Mouse (Mus musculus) ES-CJ7 (cell line): ENCODE measurements around the gene Slc25a1.

Experiments
- DNase-seq: peaks from one replicate; pipeline ENCODE4 v3.0.0; 2011; ENCODE audit warnings: low read depth, low spot score

The Slc25a1 gene

GRCm38 (mm10) chr16:17921325-17922162 is 6.5 kb downstream of the Slc25a1 start:
- peak; percentile 98 for DNase-seq

GRCm38 (mm10) chr16:17920586-17920985 is 7.4 kb downstream of the Slc25a1 start:
- DNase-seq = no peak

GRCm38 (mm10) chr16:17914307-17915249 is 13.4 kb downstream of the Slc25a1 start, which contains the start of gene Gsc2:
Gsc2 (minus strand) TSS chr16:17915059.
- peak; percentile 62 for DNase-seq

- DNase-seq = peak; percentile 95
Observed at GRCm38 (mm10) chr16:17911052-17911595, 16.9 kb downstream of the Slc25a1 start, which contains the start of gene Ess2. Ess2 (minus strand) TSS chr16:17911348.

- no peak for DNase-seq
Observed at GRCm38 (mm10) chr16:17898462-17898861, 29.6 kb downstream of the Slc25a1 start, which contains the start of the genes Dgcr2 and Tssk2. Dgcr2 (minus strand) TSS chr16:17898562. Tssk2 (plus strand) TSS chr16:17898637.

GRCm38 (mm10) chr16:17896091-17896490 is 31.9 kb downstream of the Slc25a1 start:
- DNase-seq = no peak

- DNase-seq = no peak
Observed at GRCm38 (mm10) chr16:17893923-17894322, 34.1 kb downstream of the Slc25a1 start, which contains the start of gene Tssk1. Tssk1 (plus strand) TSS chr16:17894223.

- no peak for DNase-seq
Observed at GRCm38 (mm10) chr16:17892606-17893005, 35.4 kb downstream of the Slc25a1 start.

GRCm38 (mm10) chr16:17891567-17891959 is 36.5 kb downstream of the Slc25a1 start, which contains the start of gene Gm20518:
Gm20518 (minus strand) TSS chr16:17891671.
- DNase-seq = peak; percentile 97

- DNase-seq = peak; percentile 31
Observed at GRCm38 (mm10) chr16:17890917-17891566, 37.0 kb downstream of the Slc25a1 start.

GRCm38 (mm10) chr16:17890342-17890727 is 37.7 kb downstream of the Slc25a1 start:
- no peak for DNase-seq

- no peak for DNase-seq
Observed at GRCm38 (mm10) chr16:17889689-17890341, 38.2 kb downstream of the Slc25a1 start.

- peak; percentile 62 for DNase-seq
Observed at GRCm38 (mm10) chr16:17884116-17884515, 43.9 kb downstream of the Slc25a1 start.

GRCm38 (mm10) chr16:17882196-17882595 is 45.8 kb downstream of the Slc25a1 start:
- DNase-seq = no peak

GRCm38 (mm10) chr16:17879571-17879970 is 48.4 kb downstream of the Slc25a1 start:
- DNase-seq = no peak

- DNase-seq = no peak
Observed at GRCm38 (mm10) chr16:17876096-17876495, 51.9 kb downstream of the Slc25a1 start.
